Mouse (Mus musculus) induced T-regulatory cell, adult 2 months (primary cell): Measurements from ENCODE around the gene Rint1.
A peak's percentile ranks its signal among the peaks of the same experiment; 100 is the strongest.

Experiments used
- DNase-seq: peaks from one replicate; pipeline ENCODE4 v3.0.0-alpha.2; 2012; ENCODE audit warnings: low read depth

The Rint1 gene

DNA sequence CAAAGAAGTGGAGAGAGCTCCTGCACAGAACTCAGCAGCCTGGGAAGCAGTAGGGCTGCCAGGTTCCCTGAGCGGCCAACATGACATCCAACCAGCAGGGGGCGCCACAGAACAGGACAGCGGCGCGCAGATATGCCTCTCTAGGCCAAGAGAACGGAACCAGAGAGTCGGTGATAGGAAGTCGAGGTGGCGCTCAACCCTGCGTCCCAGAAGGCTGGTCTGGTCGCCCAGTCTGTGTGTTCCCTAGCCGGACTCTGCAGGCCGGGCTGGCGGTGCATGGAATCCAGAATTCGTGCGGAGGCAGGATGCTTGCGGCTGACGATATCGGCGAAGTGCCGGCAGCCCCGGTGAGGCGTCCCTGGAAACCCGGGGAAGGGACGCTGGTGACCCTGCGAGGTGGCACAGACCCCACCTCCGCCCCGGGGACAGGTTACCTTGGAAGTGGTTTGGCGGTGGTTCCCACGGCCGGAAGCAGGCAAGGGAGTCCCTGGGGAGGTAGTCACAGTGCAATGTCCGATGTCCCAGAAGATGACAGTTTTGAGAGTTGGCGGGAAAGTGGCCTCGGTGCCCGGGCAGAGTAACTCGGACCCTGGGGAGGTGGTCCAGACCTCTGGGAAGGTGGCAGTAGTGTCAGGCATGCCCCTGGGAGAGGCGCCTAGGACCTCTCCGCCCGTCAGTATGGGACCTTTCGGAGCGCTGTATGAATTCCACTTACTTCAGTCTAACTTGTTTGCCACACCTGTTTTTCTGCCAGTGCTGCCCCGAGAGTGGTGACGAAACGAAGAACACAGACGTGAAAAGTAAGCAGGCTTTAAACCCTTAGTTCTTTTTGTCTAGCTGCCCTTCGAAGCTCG is at the start of gene Rint1:
Rint1 (plus strand) TSS at position 176 of the 854 bp plus-strand sequence.
- DNase-seq, result peak; percentile 97

DNA sequence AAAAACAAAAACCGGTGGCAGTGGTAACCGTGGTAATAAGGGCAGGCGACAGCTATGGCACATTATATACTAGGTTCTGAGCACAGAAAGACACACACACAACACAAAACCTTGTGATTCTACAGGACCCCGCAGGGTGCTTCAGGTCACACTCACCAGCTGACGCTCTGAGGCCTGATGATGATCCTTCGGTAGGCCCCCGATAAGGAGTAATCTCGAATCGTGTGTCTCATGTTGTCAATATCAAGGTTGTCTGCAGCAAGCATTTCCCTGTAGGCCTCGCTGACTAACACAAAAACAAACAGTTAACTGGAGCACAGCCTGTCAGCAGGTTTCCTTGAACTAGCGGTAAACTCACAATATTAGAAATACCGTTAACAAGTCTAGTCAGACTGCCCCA is 44.2 kb upstream of the Rint1 start:
- DNase-seq, result no peak

GRCm38 (mm10) chr5:23749882-23750281 is 37.6 kb upstream of the Rint1 start:
- no peak for DNase-seq

DNA sequence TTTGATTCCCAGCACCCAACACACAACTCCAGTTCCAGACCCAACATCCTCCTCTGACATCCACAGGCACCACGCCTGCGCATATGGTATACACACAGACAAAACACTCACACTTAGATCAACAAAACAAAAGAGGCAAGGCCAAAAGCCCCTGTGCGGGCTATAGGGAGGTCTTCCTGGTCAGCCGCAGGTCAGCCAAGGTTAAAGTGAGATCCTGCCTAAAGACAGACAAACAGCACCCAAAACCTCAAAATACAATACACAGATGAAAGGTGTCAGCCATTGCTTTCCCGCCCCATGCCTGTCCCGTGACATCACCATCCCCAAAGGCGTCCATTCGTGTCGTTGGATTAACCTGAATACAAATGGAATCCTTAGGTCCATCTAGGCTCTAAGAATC is 31.9 kb upstream of the Rint1 start:
- DNase-seq, result no peak

DNA sequence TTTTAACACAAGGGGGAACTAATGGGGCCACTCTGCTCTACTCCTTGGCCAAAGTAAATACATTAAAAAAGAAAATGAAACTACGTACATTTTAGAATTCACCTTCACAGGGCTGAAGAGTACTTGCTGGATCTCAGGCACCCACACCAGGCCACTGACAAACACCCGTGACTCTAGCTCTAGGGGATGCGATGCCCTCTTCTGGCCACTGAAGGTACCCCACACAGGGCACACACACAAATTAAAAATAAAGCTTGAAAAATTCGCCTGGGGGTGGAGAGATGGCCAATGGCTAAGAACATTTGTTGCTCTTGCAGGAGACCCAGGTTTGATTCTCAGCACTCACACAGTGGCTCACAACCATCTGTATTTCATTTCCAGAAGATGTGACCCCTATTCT is 31.1 kb upstream of the Rint1 start:
- no peak for DNase-seq

DNA sequence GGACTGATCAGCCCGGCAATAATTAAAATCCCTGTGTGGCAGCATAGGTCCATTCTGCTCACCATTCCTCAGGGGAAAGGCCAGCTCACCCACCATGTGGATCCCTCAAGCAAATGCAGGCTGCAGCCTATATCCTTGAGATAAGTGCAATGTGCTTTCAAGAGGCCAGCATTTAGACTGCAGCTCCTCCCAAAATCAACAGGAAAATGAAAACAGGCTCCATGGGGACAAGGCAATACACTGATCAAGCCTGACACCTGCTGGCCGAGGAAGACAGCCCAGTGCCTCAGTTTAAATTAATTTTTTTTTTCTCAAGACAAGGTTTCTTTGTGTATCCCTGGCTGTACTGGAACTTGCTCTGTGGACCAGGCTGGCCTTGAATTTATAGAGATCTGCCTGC is 28.9 kb upstream of the Rint1 start:
- DNase-seq, result peak; percentile 75

DNA sequence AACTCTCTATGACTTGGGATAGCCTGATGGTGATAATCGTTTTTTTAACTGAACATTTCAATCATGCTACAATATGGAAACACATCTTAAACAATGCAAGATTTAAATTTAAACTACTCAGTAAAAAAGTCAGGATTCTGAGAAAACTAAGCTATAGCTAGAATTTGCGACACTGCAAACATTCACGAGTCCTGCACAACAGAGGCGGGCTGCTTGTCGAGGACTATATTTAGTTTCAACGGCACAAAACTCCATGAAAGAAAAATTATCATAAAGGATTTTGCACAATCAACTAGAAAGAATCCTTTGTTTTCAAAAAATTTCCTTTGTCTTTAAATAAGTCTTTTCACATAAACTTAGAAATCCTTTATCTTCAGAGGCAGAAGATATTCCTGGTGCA is 25.0 kb upstream of the Rint1 start:
- DNase-seq, result no peak

GRCm38 (mm10) chr5:23764557-23764956 is 23.0 kb upstream of the Rint1 start:
- DNase-seq, result no peak

- DNase-seq, result no peak
Observed at GRCm38 (mm10) chr5:23771105-23771504, 16.4 kb upstream of the Rint1 start.

- DNase-seq, result no peak
Observed at GRCm38 (mm10) chr5:23774186-23774585, 13.3 kb upstream of the Rint1 start.

GRCm38 (mm10) chr5:23780516-23780915 is 7.0 kb upstream of the Rint1 start:
- DNase-seq, result peak; percentile 12

GRCm38 (mm10) chr5:23781172-23781571 is 6.3 kb upstream of the Rint1 start:
- no peak for DNase-seq

DNA sequence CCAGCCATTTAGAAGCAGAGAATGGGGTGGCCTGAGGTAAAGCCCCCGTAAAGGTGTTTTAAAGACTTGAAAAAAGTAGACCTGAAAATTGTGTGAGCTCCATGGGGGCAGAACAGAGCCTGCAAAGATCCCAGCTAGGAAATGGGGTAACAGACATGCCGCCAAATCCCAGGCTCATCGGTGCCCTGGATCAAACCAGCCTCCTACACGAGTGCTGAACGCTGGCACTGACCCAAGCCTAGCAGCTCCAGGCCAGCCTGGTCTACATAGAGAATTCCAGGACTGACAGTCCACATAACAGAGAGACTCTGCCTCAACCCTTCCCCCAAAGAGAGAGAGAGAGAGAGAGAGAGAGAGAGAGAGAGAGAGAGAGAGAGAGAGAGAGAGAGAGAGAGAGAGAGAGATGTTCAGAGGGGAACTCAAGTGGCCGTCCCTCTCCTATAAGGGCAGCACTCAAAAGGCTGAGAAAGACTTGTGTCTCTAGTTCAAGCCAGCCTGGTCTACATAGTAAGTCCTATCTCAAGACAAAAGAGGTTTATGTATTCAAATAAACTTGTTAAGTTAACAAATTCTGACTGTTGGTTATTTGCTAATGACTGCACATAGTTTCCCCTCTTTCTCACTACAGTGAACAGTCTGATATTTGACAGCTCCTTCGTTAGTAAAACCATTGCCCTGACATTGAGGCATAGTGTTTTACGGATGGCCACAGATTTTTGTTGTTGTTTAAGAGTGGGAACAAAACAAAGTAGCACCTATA is 5.3 kb upstream of the Rint1 start:
- peak; percentile 29 for DNase-seq

DNA sequence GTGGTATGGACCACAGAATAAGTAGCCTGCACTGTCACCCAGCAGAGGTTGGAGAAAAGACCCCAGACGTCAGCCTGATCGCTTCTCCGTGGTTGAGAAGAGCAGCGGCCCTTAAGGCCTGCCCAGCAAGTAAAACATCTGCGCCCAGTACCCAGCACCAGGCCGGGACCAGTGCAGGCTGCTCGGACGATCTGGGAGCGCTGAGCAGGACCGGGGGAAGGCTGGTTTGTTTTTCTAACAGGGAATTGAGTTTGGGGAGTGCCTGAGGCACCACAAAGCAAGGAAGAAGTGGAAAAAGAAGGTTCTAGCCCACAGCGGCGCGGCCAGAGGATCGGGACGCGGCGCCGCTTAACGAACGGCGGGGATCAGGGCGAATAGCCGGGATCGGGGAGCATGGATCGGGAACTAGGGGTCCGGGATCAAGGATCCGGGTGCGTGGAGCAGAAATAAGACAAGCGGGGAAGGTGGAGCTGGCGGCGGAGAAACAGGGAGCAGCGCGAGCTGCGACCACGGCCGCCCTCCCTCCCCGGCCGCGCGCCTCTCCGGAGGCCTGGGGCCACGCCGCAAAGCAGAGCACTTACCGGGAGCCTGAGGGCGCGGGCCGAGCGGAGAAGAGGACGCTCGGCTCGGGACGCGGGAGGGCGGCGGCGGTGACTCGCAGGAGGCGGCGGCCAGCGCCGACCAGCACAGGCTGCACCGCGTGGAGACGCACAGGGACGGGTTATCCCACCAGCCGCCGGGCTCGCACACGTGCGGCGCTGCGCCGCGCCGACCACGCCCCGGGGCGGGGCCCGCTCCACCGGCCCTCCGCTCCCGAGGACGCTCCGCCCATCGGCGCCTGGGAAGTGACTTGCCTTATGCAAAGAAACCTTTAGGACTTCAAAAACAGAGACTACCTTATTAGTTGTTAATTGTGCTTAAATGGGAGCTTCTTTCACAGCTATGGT is 4.3 kb upstream of the Rint1 start, which contains the start of gene Pus7:
Pus7 (minus strand) TSS at position 781 of the 947 bp plus-strand sequence.
- peak; percentile 91 for DNase-seq

DNA sequence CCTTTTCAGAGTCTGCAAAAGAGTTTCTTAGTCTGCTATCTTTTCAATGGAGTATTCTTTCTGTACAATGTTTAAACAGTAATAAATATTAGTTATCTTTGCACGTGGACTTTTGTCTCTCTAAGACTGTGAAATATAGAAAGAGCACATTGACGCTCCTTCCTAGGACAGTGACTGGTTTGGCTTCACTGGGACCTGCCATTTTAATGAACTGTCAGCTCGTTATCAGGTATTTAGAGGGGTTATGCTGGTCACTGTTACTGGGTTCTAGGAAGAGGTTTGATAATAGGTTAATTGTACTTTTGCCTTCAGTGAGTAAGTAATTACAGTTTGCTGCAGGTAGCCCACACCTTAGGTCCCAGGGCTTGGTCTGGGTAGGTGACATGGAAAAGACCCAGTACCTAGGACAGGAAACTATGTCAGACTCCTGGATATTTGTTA is 899 bp downstream of the Rint1 start:
- DNase-seq, result no peak

DNA sequence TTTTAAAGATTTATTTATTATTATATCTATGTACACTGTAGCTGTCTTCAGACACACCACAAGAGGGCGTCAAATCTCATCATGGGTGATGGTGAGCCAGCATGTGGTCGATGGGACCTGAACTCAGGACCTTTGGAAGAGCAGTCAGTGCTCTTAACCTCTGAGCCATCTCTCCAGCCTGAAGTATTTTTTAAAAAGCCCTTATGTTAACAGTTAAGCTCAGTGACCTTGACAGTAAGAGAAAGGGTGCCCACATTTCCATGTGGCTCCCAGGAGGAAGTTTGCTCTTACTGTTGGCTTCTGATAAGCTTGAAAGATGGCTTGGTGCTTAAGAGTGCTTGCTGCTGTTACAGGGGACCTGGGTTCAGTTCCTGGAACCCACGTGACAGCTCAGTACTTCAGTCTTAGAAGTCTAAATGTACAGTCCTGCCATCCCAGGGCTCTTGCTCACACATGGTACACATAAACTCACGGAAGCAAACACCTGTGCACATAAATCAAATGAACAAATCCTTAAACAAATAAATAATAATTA is 1.6 kb downstream of the Rint1 start:
- DNase-seq, result peak; percentile 8

- no peak for DNase-seq
Observed at GRCm38 (mm10) chr5:23792726-23793125, 5.2 kb downstream of the Rint1 start.

- DNase-seq, result no peak
Observed at GRCm38 (mm10) chr5:23814841-23815240, 27.3 kb downstream of the Rint1 start.

DNA sequence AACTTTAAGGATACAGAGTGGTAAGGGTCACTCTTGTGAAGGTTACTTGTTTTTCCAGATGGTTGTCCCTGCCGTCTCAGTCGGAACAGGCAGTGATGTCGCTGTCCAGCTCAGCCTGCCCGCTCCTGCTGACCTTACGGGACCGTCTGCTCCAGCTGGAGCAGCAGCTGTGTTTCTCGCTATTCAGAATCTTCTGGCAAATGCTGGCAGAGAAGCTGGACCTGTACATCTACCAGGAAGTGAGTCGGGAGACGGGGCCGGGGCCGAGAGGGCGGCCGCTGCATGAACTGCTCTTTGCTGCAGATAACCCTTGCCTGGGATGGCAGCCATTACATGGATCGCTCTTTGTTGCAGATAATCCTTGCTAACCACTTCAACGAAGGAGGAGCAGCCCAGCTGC is 29.2 kb downstream of the Rint1 start:
- no peak for DNase-seq

GRCm38 (mm10) chr5:23822306-23822705 is 34.8 kb downstream of the Rint1 start:
- no peak for DNase-seq

- DNase-seq, result no peak
Observed at GRCm38 (mm10) chr5:23824171-23824733, 36.7 kb downstream of the Rint1 start.
